Mouse (Mus musculus) Muller cell, postnatal 12 days (primary cell): ENCODE results near the gene Pkn2.
A peak's percentile ranks its signal among the peaks of the same experiment; 100 is the strongest.

Experiments used
- DNase-seq: peaks from one replicate; pipeline ENCODE4 v3.0.0-alpha.2; 2015; ENCODE audit errors: inconsistent ontology term

Gene Pkn2

GRCm38 (mm10) chr3:142743973-142744898, 137.6 kb downstream of the Pkn2 start:
- DNase-seq, result peak; percentile 1
